Mouse (Mus musculus): ENCODE results near the gene Pola1. TPM values are rescaled to one million over a fixed set of nuclear protein-coding genes. Genes with fewer than 3 reads are reported as not detected.

Pola1 gene
- 4.2 and 5.1 TPM in 2 replicates for polyA plus RNA-seq (2014; fragmentation: Nextera tagmentation; extraction: Ambion mirVana)

GRCm38 (mm10) chrX:93631657-93632449 lies at the start of gene Pola1:
TSS of gene Pola1 (minus strand) at chrX:93632155.
- Histone ChIP-seq H3K4me3 (replicated peaks; ENCODE audit: low read length) (peak within 1 kb of the TSS; percentile 52), H3K9ac (peak within 1 kb of the TSS; percentile 60), H3K27ac (peak within 1 kb of the TSS; percentile 51), H3K27me3 (ENCODE audit: control insufficient read depth, insufficient read depth, low read length) (no peaks in the 10 kb centered on the region), H3K4me1 (replicated peaks; ENCODE audit: control insufficient read depth, insufficient read depth, low read length) (no peaks in the 10 kb centered on the region), H3K36me3 (replicated peaks; ENCODE audit: control insufficient read depth, insufficient read depth) (no peaks in the 10 kb centered on the region), H3K4me2 (replicated peaks) (peak within 1 kb of the TSS; percentile 60), H3K9me3 (ENCODE audit: control insufficient read depth, low read length) (no peaks in the 10 kb centered on the region)
- 19% methylated on average over 52 of the region's 53 CpGs for WGBS
- ATAC-seq (ENCODE audit: low FRiP score) (peak; percentile 99), DNase-seq (ENCODE audit: low spot score) (peak; percentile 76)

- Histone ChIP-seq H3K36me3 (replicated peaks; ENCODE audit: control insufficient read depth, insufficient read depth) (no peaks in the 10 kb centered on the region), H3K9ac (peak overlapping the region; percentile 59), H3K27me3 (ENCODE audit: control insufficient read depth, insufficient read depth, low read length) (no peaks in the 10 kb centered on the region; the same call in 1 of the 2 replicates), H3K4me1 (replicated peaks; ENCODE audit: control insufficient read depth, insufficient read depth, low read length) (peaks cover 7% of the 10 kb centered on the region), H3K9me3 (ENCODE audit: control insufficient read depth, low read length) (no peaks in the 10 kb centered on the region), H3K4me3 (replicated peaks; ENCODE audit: low read length) (peak overlapping the region; percentile 40), H3K4me2 (replicated peaks) (peak overlapping the region; percentile 59), H3K27ac (peak overlapping the region; percentile 89)
- WGBS = 69% methylated on average over 2 of the region's 2 CpGs
- DNase-seq (ENCODE audit: low spot score) = no peak
- ATAC-seq (ENCODE audit: low FRiP score) = no peak
Observed at GRCm38 (mm10) chrX:93676228-93676627, 44.3 kb upstream of the Pola1 start.

DNA sequence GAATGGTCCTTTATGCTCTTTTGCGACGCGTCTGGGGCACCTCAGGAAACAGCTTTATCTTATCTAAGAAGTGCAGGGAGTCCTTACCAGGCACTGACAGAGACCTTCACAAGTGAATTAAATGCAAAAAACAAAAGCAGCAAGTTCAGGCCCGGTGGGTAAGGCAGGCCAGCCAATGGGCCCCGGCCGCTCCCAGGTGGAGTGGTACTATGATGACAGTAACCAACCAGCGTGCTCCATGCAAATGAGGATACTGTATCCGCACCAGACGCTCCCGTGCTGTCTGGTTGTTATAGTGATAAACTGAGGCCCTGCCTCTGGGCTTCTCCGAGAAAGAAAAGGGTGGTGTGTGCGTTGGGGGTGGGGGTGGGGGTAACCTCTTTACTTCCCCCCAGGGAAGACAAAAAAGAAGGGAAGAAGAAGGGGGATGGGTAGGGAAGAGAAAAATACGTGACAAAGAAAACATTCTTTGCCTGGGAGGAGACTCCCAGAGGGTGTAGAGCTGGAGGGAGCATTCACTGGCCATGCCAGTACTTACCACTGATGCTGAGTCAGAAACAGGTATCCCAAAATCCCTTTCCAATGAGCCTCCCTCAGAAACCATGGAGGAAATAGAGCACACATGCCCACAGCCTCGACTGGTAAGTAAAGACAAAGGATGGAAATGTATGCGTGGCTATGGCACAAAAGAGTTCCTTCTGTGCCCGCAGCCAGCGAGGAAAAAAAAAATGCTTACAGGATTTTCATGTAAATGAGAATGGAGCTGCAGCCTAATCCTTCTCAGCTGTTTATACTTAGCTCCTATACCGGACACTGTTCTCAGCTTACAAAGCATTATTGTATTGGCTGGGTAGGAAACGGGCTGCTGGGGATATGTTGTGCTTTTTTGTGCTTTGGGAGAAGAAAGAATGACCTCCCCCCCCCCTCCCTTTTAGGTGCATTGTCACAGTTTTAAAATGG lies 43.2 kb upstream of the Pola1 start:
- Histone ChIP-seq H3K9ac (peak overlapping the region; percentile 59), H3K4me3 (replicated peaks; ENCODE audit: low read length) (peak overlapping the region; percentile 40), H3K4me1 (replicated peaks; ENCODE audit: control insufficient read depth, insufficient read depth, low read length) (peaks cover 7% of the 10 kb centered on the region), H3K27me3 (ENCODE audit: control insufficient read depth, insufficient read depth, low read length) (no peaks in the 10 kb centered on the region; the same call in 1 of the 2 replicates), H3K27ac (peak overlapping the region; percentile 89), H3K36me3 (replicated peaks; ENCODE audit: control insufficient read depth, insufficient read depth) (no peaks in the 10 kb centered on the region), H3K9me3 (ENCODE audit: control insufficient read depth, low read length) (no peaks in the 10 kb centered on the region), H3K4me2 (replicated peaks) (peak overlapping the region; percentile 59)
- ATAC-seq (ENCODE audit: low FRiP score) (peak; percentile 99), DNase-seq (ENCODE audit: low spot score) (peak; percentile 70)
- 20% methylated on average over 19 of the region's 19 CpGs for WGBS

DNA sequence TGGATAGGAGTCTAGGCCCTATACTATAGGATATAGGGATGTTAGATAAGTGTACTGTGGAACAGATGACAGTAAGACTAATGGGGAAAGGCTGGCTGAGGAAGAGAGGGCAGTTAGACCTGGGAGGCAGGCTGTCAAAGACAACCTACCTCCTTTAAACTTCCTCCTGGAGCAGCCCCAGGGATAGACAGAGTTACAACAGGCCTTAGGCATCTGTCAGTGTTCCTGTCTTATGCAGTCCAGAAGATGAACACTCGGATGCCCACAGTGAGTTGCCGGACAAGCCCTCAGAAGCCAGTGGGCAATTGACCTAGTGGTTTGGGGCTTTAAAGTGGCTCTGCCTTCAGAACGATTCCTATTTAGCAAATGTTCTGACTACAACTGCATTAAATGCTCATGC lies 42.5 kb upstream of the Pola1 start:
- ATAC-seq (ENCODE audit: low FRiP score) = peak; percentile 21; the same call in 1 of the 2 replicates
- WGBS = 33% methylated on average over 3 of the region's 3 CpGs
- peak overlapping the region; percentile 89 for H3K27ac ChIP-seq
- H3K9ac ChIP-seq = 0 out of 2 replicates have a peak overlapping the region, but pooled peaks have one; percentile 12
- H3K27me3 ChIP-seq (ENCODE audit: control insufficient read depth, insufficient read depth, low read length) = no peaks in the 10 kb centered on the region; the same call in 1 of the 2 replicates
- DNase-seq (ENCODE audit: low spot score) = no peak
- H3K4me1 ChIP-seq (replicated peaks; ENCODE audit: control insufficient read depth, insufficient read depth, low read length) = peaks cover 7% of the 10 kb centered on the region
- H3K4me3 ChIP-seq (replicated peaks; ENCODE audit: low read length) = peak overlapping the region; percentile 40; the same call in 1 of the 2 replicates
- H3K4me2 ChIP-seq (replicated peaks) = peak overlapping the region; percentile 59
- no peaks in the 10 kb centered on the region for H3K36me3 ChIP-seq (replicated peaks; ENCODE audit: control insufficient read depth, insufficient read depth)
- no peaks in the 10 kb centered on the region for H3K9me3 ChIP-seq (ENCODE audit: control insufficient read depth, low read length)

GRCm38 (mm10) chrX:93664787-93665186 lies 32.8 kb upstream of the Pola1 start:
- H3K27ac ChIP-seq = no peak overlapping the region
- no peaks in the 10 kb centered on the region for H3K27me3 ChIP-seq (ENCODE audit: control insufficient read depth, insufficient read depth, low read length)
- ATAC-seq (ENCODE audit: low FRiP score) = no peak
- no peak overlapping the region for H3K4me2 ChIP-seq (replicated peaks)
- 74% methylated on average over 4 of the region's 4 CpGs for WGBS
- no peak overlapping the region for H3K4me3 ChIP-seq (replicated peaks; ENCODE audit: low read length)
- no peaks in the 10 kb centered on the region for H3K36me3 ChIP-seq (replicated peaks; ENCODE audit: control insufficient read depth, insufficient read depth)
- no peak for DNase-seq (ENCODE audit: low spot score)
- no peak overlapping the region for H3K9ac ChIP-seq
- no peaks in the 10 kb centered on the region for H3K9me3 ChIP-seq (ENCODE audit: control insufficient read depth, low read length)
- H3K4me1 ChIP-seq (replicated peaks; ENCODE audit: control insufficient read depth, insufficient read depth, low read length) = no peaks in the 10 kb centered on the region

DNA sequence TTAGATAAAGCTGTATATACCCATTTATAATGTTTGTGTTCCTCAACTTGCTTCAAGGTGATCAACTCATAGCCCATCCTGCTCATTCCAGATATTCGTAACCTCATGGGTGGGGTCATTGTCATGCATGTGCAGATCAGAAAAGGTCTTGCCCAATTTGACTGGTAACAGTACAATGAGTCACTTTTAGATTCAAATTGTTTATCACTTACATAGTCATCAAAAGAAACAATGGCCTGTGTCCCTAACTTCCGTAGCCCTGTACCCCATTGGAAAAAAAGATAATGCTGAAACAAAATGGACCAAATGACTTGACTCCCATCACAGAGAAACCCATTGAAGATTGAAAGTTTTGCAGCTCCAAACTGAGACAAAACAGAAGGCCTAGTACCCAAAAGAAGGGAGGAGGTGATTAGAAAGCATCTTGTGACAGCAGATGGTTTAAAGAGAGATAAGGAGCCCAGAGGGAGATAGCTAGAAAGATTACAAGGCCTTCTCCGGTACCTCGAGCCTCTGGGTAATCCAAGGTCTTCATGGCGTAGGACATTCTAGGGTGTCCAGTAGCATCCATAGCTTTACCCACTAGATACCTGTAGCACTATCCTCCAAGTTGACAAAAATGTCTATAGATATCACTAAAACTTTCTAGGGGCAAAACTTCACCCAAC lies 32.1 kb upstream of the Pola1 start:
- Histone ChIP-seq H3K27me3 (ENCODE audit: control insufficient read depth, insufficient read depth, low read length) (no peaks in the 10 kb centered on the region), H3K4me1 (replicated peaks; ENCODE audit: control insufficient read depth, insufficient read depth, low read length) (no peaks in the 10 kb centered on the region), H3K9ac (no peak overlapping the region), H3K4me2 (replicated peaks) (no peak overlapping the region), H3K9me3 (ENCODE audit: control insufficient read depth, low read length) (no peaks in the 10 kb centered on the region), H3K36me3 (replicated peaks; ENCODE audit: control insufficient read depth, insufficient read depth) (no peaks in the 10 kb centered on the region), H3K4me3 (replicated peaks; ENCODE audit: low read length) (no peak overlapping the region), H3K27ac (no peak overlapping the region)
- WGBS = 85% methylated on average over 5 of the region's 5 CpGs
- ATAC-seq (ENCODE audit: low FRiP score) (no peak), DNase-seq (ENCODE audit: low spot score) (no peak)

DNA sequence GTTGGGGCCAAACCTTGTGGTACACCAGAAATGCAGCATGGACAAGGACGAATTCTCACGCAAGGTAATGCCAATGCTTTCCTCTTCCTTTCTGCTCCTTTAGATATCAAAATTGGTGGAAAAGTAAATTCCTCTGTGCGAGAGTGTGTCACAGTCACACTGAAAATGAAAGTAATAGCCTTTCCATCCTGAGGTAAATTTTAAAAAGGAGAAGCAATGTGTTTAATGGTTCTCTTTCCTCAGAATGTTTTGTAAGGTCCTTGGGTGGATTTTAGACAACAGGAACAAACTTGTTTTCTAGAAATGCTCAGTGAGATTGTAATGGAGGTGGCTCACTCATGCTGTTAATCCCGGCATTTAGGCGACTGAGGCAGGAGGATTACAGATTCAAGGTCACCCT lies 23.2 kb upstream of the Pola1 start:
- ATAC-seq (ENCODE audit: low FRiP score) (no peak), DNase-seq (ENCODE audit: low spot score) (no peak)
- Histone ChIP-seq H3K36me3 (replicated peaks; ENCODE audit: control insufficient read depth, insufficient read depth) (no peaks in the 10 kb centered on the region), H3K27me3 (ENCODE audit: control insufficient read depth, insufficient read depth, low read length) (no peaks in the 10 kb centered on the region), H3K9ac (no peak overlapping the region), H3K27ac (no peak overlapping the region), H3K4me1 (replicated peaks; ENCODE audit: control insufficient read depth, insufficient read depth, low read length) (no peaks in the 10 kb centered on the region), H3K4me3 (replicated peaks; ENCODE audit: low read length) (no peak overlapping the region), H3K4me2 (replicated peaks) (no peak overlapping the region), H3K9me3 (ENCODE audit: control insufficient read depth, low read length) (no peaks in the 10 kb centered on the region)
- WGBS = 78% methylated on average over 5 of the region's 5 CpGs

- H3K4me1 ChIP-seq (replicated peaks; ENCODE audit: control insufficient read depth, insufficient read depth, low read length) = no peaks in the 10 kb centered on the region
- DNase-seq (ENCODE audit: low spot score) (no peak), ATAC-seq (ENCODE audit: low FRiP score) (no peak)
- H3K27me3 ChIP-seq (ENCODE audit: control insufficient read depth, insufficient read depth, low read length) = no peaks in the 10 kb centered on the region
- no peaks in the 10 kb centered on the region for H3K9me3 ChIP-seq (ENCODE audit: control insufficient read depth, low read length)
- H3K4me2 ChIP-seq (replicated peaks) = no peak within 1 kb of the TSS
- no peak within 1 kb of the TSS for H3K9ac ChIP-seq
- H3K4me3 ChIP-seq (replicated peaks; ENCODE audit: low read length) = no peak within 1 kb of the TSS
- WGBS = 23% methylated on average over 3 of the region's 3 CpGs
- no peak within 1 kb of the TSS for H3K27ac ChIP-seq
- no peaks in the 10 kb centered on the region for H3K36me3 ChIP-seq (replicated peaks; ENCODE audit: control insufficient read depth, insufficient read depth)
Observed at GRCm38 (mm10) chrX:93654218-93655002, 22.5 kb upstream of the Pola1 start, which contains the start of gene Pcyt1b. TSS of gene Pcyt1b (plus strand) at chrX:93654863.

Measured in hindbrain, embryonic 14.5 days (tissue).